Comparison of ENCODE assay signal across 8 mouse cellular contexts in genomic region chr10:39066962-39067361, GRCm38 (mm10).
DNase-seq lines count a peak whose midpoint lies in the region; ATAC-seq lines count a peak whose summit lies in the region.

No protein-coding gene starts in this region.

- peak; percentile 73 for DNase-seq in forebrain, embryonic 11.5 days (ENCODE audit: low spot score)
- DNase-seq in cerebellum, adult 18-20 months, result peak; percentile 20 to 26
- peak; percentile 80 for DNase-seq in gastrocnemius, adult 18-20 months (ENCODE audit: low spot score)
- peak; percentile 56 to 66 for DNase-seq in left cerebral cortex, postnatal 25 days (ENCODE audit: low spot score in 2 of 2)
- DNase-seq in naive thymus-derived CD4-positive, alpha-beta T cell, adult 2 months (ENCODE audit: low read depth), result peak; percentile 76
- DNase-seq in splenic B cell, adult 2 months (ENCODE audit: low read depth, low spot score), result peak; percentile 81

- H3K9me3 ChIP-seq in forebrain, embryonic 11.5 days (ENCODE audit: control insufficient read depth, low read length), result no peaks in the 10 kb centered on the region
- H3K9me3 ChIP-seq in forebrain, embryonic 16.5 days (ENCODE audit: control insufficient read depth, low read length), result no peaks in the 10 kb centered on the region

- no peak overlapping the region for H3K9ac ChIP-seq in forebrain, embryonic 11.5 days (ENCODE audit: low read length)
- no peak overlapping the region for H3K9ac ChIP-seq in forebrain, embryonic 16.5 days (replicated peaks; ENCODE audit: low read depth, low read length)

- H3K4me2 ChIP-seq in forebrain, embryonic 11.5 days (ENCODE audit: low read depth, low read length, severe bottlenecking), result no peak overlapping the region
- no peak overlapping the region for H3K4me2 ChIP-seq in forebrain, embryonic 16.5 days (ENCODE audit: low read length)

- no peaks in the 10 kb centered on the region for H3K27me3 ChIP-seq in forebrain, embryonic 11.5 days (ENCODE audit: control insufficient read depth, insufficient read depth, low read length)
- H3K27me3 ChIP-seq in forebrain, embryonic 16.5 days (replicated peaks; ENCODE audit: control insufficient read depth, insufficient read depth, low read length), result no peaks in the 10 kb centered on the region
- H3K27me3 ChIP-seq in splenic B cell, adult 2 months (ENCODE audit: control insufficient read depth, insufficient read depth, low read length, poor library complexity, severe bottlenecking), result no peaks in the 10 kb centered on the region

- ATAC-seq in forebrain, embryonic 11.5 days (replicated peaks; ENCODE audit: low FRiP score), result peak; percentile 76
- no peak for ATAC-seq in forebrain, embryonic 16.5 days
- peak; percentile 72 for ATAC-seq in inflammation-experienced regulatory T-cells, adult 6 months

- H3K27ac ChIP-seq in forebrain, embryonic 11.5 days (ENCODE audit: low read depth, low read length), result no peak overlapping the region
- no peak overlapping the region for H3K27ac ChIP-seq in forebrain, embryonic 16.5 days (ENCODE audit: low read length)

- no peaks in the 10 kb centered on the region for H3K36me3 ChIP-seq in forebrain, embryonic 11.5 days (ENCODE audit: control insufficient read depth, insufficient read depth, low read length)
- H3K36me3 ChIP-seq in forebrain, embryonic 16.5 days (ENCODE audit: control insufficient read depth, insufficient read depth), result no peaks in the 10 kb centered on the region
- H3K36me3 ChIP-seq in splenic B cell, adult 2 months (ENCODE audit: control insufficient read depth, insufficient read depth, low read length, poor library complexity, severe bottlenecking), result no peaks in the 10 kb centered on the region

- intact Hi-C loops in left cerebral cortex, postnatal 25 days (cut with DNase I), result loop anchor here (10.0 kb wide), 1 partner anchor 1932 kb away; the partner anchor contains the start of gene Marcks

- no peak overlapping the region for H3K4me3 ChIP-seq in forebrain, embryonic 11.5 days (ENCODE audit: low read depth, low read length)
- no peak overlapping the region for H3K4me3 ChIP-seq in forebrain, embryonic 16.5 days (replicated peaks; ENCODE audit: low read length)

- H3K4me1 ChIP-seq in forebrain, embryonic 11.5 days (replicated peaks; ENCODE audit: control insufficient read depth, insufficient read depth, low read length), result no peaks in the 10 kb centered on the region
- H3K4me1 ChIP-seq in forebrain, embryonic 16.5 days (replicated peaks; ENCODE audit: control insufficient read depth, insufficient read depth, low read length), result no peaks in the 10 kb centered on the region

Comparison
In these comparisons a context has a peak if more than half of its experiments do, and no peak if none do; other contexts are left out.
1. DNase-seq: peak in every context shown above with its lines; median percentile 81 in splenic B cell, adult 2 months; 80 in gastrocnemius, adult 18-20 months; 76 in naive thymus-derived CD4-positive, alpha-beta T cell, adult 2 months; 73 in forebrain, embryonic 11.5 days; 61 in left cerebral cortex, postnatal 25 days; 23 in cerebellum, adult 18-20 months.